Mouse (Mus musculus): ENCODE data around the gene Mapk14. TPM values are rescaled to one million over a fixed set of nuclear protein-coding genes. Genes with fewer than 3 reads are reported as not detected.
"Not testable (repeated sequence)": the region's sequence is repeated elsewhere in the genome, so short reads cannot be mapped to it uniquely, and the experiment has no call there.

The Mapk14 gene
- polyA plus RNA-seq, 1 experiment from 2014 or later: 39.2 TPM

GRCm38 (mm10) chr17:28760736-28761312 is 69.7 kb downstream of the Mapk14 start:
- Histone ChIP-seq H3K4me1 (replicated peaks) (no peaks in the 10 kb centered on the region), H3K27ac (no peak overlapping the region), H3K9me3 (no peaks in the 10 kb centered on the region), H3K27me3 (ENCODE audit: insufficient read depth, poor library complexity, severe bottlenecking) (no peaks in the 10 kb centered on the region), H3K4me3 (no peak overlapping the region), H3K36me3 (no peaks in the 10 kb centered on the region)
- 74% methylated on average over 8 of the region's 8 CpGs for WGBS
- DNase-seq (ENCODE audit: low spot score): no peak

- no peak overlapping the region for H3K4me3 ChIP-seq
- DNase-seq (ENCODE audit: low spot score): peak; percentile 72
- H3K27ac ChIP-seq: no peak overlapping the region
- WGBS: 18% methylated on average over 3 of the region's 3 CpGs
- H3K27me3 ChIP-seq (ENCODE audit: insufficient read depth, poor library complexity, severe bottlenecking): peaks cover 8% of the 10 kb centered on the region; the same call in 1 of the 2 replicates
- no peaks in the 10 kb centered on the region for H3K9me3 ChIP-seq
- no peaks in the 10 kb centered on the region for H3K4me1 ChIP-seq (replicated peaks)
- no peaks in the 10 kb centered on the region for H3K36me3 ChIP-seq
Measured at GRCm38 (mm10) chr17:28761871-28762270, 70.7 kb downstream of the Mapk14 start.

- Histone ChIP-seq H3K9me3 (no peaks in the 10 kb centered on the region), H3K4me1 (replicated peaks) (peaks cover 19% of the 10 kb centered on the region), H3K27me3 (ENCODE audit: insufficient read depth, poor library complexity, severe bottlenecking) (peaks cover 48% of the 10 kb centered on the region), H3K27ac (no peak overlapping the region), H3K36me3 (no peaks in the 10 kb centered on the region), H3K4me3 (no peak overlapping the region)
- no peak for DNase-seq (ENCODE audit: low spot score)
- 64% methylated on average over 3 of the region's 3 CpGs for WGBS
Measured at GRCm38 (mm10) chr17:28766203-28766602, 75.1 kb downstream of the Mapk14 start.

GRCm38 (mm10) chr17:28766781-28767515 is 75.8 kb downstream of the Mapk14 start:
- WGBS: 73% methylated on average over 11 of the region's 11 CpGs
- H3K4me3 ChIP-seq: no peak overlapping the region
- H3K4me1 ChIP-seq (replicated peaks): peaks cover 19% of the 10 kb centered on the region
- H3K36me3 ChIP-seq: no peaks in the 10 kb centered on the region
- H3K27ac ChIP-seq: no peak overlapping the region
- no peaks in the 10 kb centered on the region for H3K9me3 ChIP-seq
- no peak for DNase-seq (ENCODE audit: low spot score)
- peaks cover 56% of the 10 kb centered on the region for H3K27me3 ChIP-seq (ENCODE audit: insufficient read depth, poor library complexity, severe bottlenecking)

- WGBS: 2% methylated on average over 58 of the region's 58 CpGs
- H3K27ac ChIP-seq: peak within 1 kb of the TSS; percentile 64
- peak within 1 kb of the TSS; percentile 56 for H3K4me3 ChIP-seq
- DNase-seq (ENCODE audit: low spot score): peak; percentile 30
- H3K9me3 ChIP-seq: no peaks in the 10 kb centered on the region
- peaks cover 19% of the 10 kb centered on the region for H3K4me1 ChIP-seq (replicated peaks)
- peaks cover 60% of the 10 kb centered on the region for H3K27me3 ChIP-seq (ENCODE audit: insufficient read depth, poor library complexity, severe bottlenecking)
- no peaks in the 10 kb centered on the region for H3K36me3 ChIP-seq
Measured at GRCm38 (mm10) chr17:28769121-28769874, 78.2 kb downstream of the Mapk14 start, which contains the start of gene Mapk13. Gene Mapk13, plus strand, starts transcription at chr17:28769297.

- 7% methylated on average over 24 of the region's 24 CpGs for WGBS
- H3K4me1 ChIP-seq (replicated peaks): peaks cover 19% of the 10 kb centered on the region
- H3K27ac ChIP-seq: peak overlapping the region; percentile 64
- H3K4me3 ChIP-seq: peak overlapping the region; percentile 56
- no peaks in the 10 kb centered on the region for H3K9me3 ChIP-seq
- no peaks in the 10 kb centered on the region for H3K36me3 ChIP-seq
- peaks cover 60% of the 10 kb centered on the region for H3K27me3 ChIP-seq (ENCODE audit: insufficient read depth, poor library complexity, severe bottlenecking)
- peak; percentile 33 for DNase-seq (ENCODE audit: low spot score)
Measured at GRCm38 (mm10) chr17:28769875-28770421, 78.8 kb downstream of the Mapk14 start.

GRCm38 (mm10) chr17:28771289-28771688 is 80.2 kb downstream of the Mapk14 start:
- no peaks in the 10 kb centered on the region for H3K9me3 ChIP-seq
- peaks cover 19% of the 10 kb centered on the region for H3K4me1 ChIP-seq (replicated peaks)
- peaks cover 58% of the 10 kb centered on the region for H3K27me3 ChIP-seq (ENCODE audit: insufficient read depth, poor library complexity, severe bottlenecking)
- no peak overlapping the region for H3K27ac ChIP-seq
- no peak for DNase-seq (ENCODE audit: low spot score)
- WGBS: 82% methylated on average over 5 of the region's 5 CpGs
- no peak overlapping the region for H3K4me3 ChIP-seq
- no peaks in the 10 kb centered on the region for H3K36me3 ChIP-seq

- not testable (repeated sequence) for H3K4me3 ChIP-seq; H3K9me3 ChIP-seq; H3K27ac ChIP-seq; H3K36me3 ChIP-seq; DNase-seq (ENCODE audit: low spot score)
- Histone ChIP-seq H3K4me1 (replicated peaks) (peaks cover 13% of the 10 kb centered on the region), H3K27me3 (ENCODE audit: insufficient read depth, poor library complexity, severe bottlenecking) (peaks cover 31% of the 10 kb centered on the region)
- 95% methylated on average over 9 of the region's 9 CpGs for WGBS
Measured at GRCm38 (mm10) chr17:28774303-28774702, 83.2 kb downstream of the Mapk14 start.

GRCm38 (mm10) chr17:28775161-28775560 is 84.0 kb downstream of the Mapk14 start:
- Histone ChIP-seq H3K27ac (no peak overlapping the region), H3K4me3 (no peak overlapping the region), H3K9me3 (no peaks in the 10 kb centered on the region), H3K4me1 (replicated peaks) (peaks cover 5% of the 10 kb centered on the region), H3K27me3 (ENCODE audit: insufficient read depth, poor library complexity, severe bottlenecking) (peaks cover 22% of the 10 kb centered on the region), H3K36me3 (no peaks in the 10 kb centered on the region)
- DNase-seq (ENCODE audit: low spot score): no peak
- 71% methylated on average over 4 of the region's 4 CpGs for WGBS

GRCm38 (mm10) chr17:28776817-28777216 is 85.7 kb downstream of the Mapk14 start:
- DNase-seq (ENCODE audit: low spot score): no peak
- Histone ChIP-seq H3K4me3 (no peak overlapping the region), H3K27ac (0 out of 2 replicates have a peak overlapping the region, but pooled peaks have one; percentile 8), H3K9me3 (no peaks in the 10 kb centered on the region), H3K36me3 (no peaks in the 10 kb centered on the region), H3K27me3 (ENCODE audit: insufficient read depth, poor library complexity, severe bottlenecking) (peaks cover 6% of the 10 kb centered on the region), H3K4me1 (replicated peaks) (peaks cover 11% of the 10 kb centered on the region; the same call in 1 of the 2 replicates)
- 94% methylated on average over 3 of the region's 3 CpGs for WGBS

- no peaks in the 10 kb centered on the region for H3K36me3 ChIP-seq
- 90% methylated on average over 16 of the region's 16 CpGs for WGBS
- no peak overlapping the region for H3K4me3 ChIP-seq
- no peaks in the 10 kb centered on the region for H3K27me3 ChIP-seq (ENCODE audit: insufficient read depth, poor library complexity, severe bottlenecking)
- H3K4me1 ChIP-seq (replicated peaks): peaks cover 11% of the 10 kb centered on the region; the same call in 1 of the 2 replicates
- no peaks in the 10 kb centered on the region for H3K9me3 ChIP-seq
- DNase-seq (ENCODE audit: low spot score): no peak
- 0 out of 2 replicates have a peak overlapping the region, but pooled peaks have one; percentile 8 for H3K27ac ChIP-seq
Measured at GRCm38 (mm10) chr17:28777231-28778005, 86.3 kb downstream of the Mapk14 start.

- no peak for DNase-seq (ENCODE audit: low spot score)
- Histone ChIP-seq H3K9me3 (no peaks in the 10 kb centered on the region), H3K27me3 (ENCODE audit: insufficient read depth, poor library complexity, severe bottlenecking) (no peaks in the 10 kb centered on the region), H3K4me1 (replicated peaks) (peaks cover 11% of the 10 kb centered on the region; the same call in 1 of the 2 replicates), H3K36me3 (no peaks in the 10 kb centered on the region), H3K27ac (no peak overlapping the region), H3K4me3 (no peak overlapping the region)
- 90% methylated on average over 3 of the region's 3 CpGs for WGBS
Measured at GRCm38 (mm10) chr17:28779735-28780134, 88.6 kb downstream of the Mapk14 start.

All from hindbrain, embryonic 10.5 days (tissue).